Mouse (Mus musculus) G1E (cell line): ENCODE data around the gene Add1.
"Not testable (repeated sequence)": the region's sequence is repeated elsewhere in the genome, so short reads cannot be mapped to it uniquely, and the experiment has no call there.

Experiments
- CTCF ChIP-seq: IDR thresholded peaks from 2 replicates; pipeline ENCODE4 v1.5.1; 2012; ENCODE audit warnings: low read depth, low read length, inconsistent platforms, mixed read lengths
- TAL1 ChIP-seq: conservative IDR thresholded peaks from 2 replicates; pipeline ENCODE4 v1.6.1; 2012; ENCODE audit warnings: low read depth, low read length, inconsistent platforms, mixed read lengths

- not testable (repeated sequence) for TF ChIP-seq CTCF, TAL1
These were observed 896 bp upstream of the Add1 start for GRCm38 (mm10) chr5:34572568-34572967.
